Mouse (Mus musculus): ENCODE measurements at regions not wholly inside any gene's neighbourhood (a gene's known extent, or its start where the extent isn't known, plus 50 kb on each side); places are given as distances from the start of the nearest gene placed in this dataset.

- no peak for TF ChIP-seq CTCF (IDR thresholded peaks at IDR 0.05; ENCODE audit: low read depth)
- TF ChIP-seq EP300 (IDR thresholded peaks at IDR 0.05; ENCODE audit: low read depth) = no peak
Measured at GRCm38 (mm10) chr13:114535721-114536120, 77.0 kb upstream of the Fst start.
